Mouse (Mus musculus): ENCODE data around the gene Olfr105-ps.

Gene Olfr105-ps

DNA sequence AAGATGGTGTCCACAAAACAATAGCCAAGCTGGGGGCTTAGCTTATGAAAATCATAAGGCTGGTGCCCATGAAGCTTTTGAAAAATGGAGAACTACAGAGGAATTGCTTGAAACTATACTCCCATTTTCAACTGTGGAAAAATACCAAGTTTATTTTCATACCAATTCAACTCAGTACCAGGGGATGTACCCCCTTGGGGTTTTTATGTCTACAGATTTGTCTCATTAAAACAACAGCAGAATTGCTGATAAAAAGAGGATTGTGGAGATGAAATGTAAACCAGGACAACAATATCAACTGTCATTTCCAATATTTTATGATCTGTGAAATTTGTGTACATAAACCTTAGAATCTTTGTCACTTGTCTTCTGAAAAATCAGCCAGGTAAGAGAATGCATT is at the start of gene Olfr105-ps:
TSS of gene Olfr105-ps (plus strand) at position 301 of the 400 bp plus-strand sequence.
- DNase-seq (ENCODE audit: low spot score in 2 of 2) = no peak

DNA sequence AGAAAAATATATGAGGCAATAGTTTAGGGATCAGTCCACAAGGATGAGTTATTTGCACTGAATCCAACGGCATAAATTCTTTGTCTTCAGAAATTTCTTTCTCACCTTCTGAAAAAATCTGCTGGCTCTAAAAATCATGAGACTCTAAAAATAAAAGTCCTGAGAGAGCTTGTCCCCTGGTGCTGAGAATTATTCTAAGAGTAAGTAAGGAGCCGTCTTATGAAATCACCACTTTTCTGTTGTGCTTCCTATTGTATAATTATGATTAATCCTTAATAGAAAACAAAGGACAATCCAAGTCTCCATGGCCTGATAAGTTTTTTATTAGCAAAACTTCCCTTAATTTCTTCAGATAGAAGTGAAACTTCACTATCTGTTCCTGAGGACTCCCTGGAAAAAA is 39.2 kb upstream of the Olfr105-ps start, which contains the start of gene Olfr103:
TSS of gene Olfr103 (minus strand) at position 101 of the 400 bp plus-strand sequence.
- no peak for DNase-seq (ENCODE audit: low spot score in 2 of 2)

DNA sequence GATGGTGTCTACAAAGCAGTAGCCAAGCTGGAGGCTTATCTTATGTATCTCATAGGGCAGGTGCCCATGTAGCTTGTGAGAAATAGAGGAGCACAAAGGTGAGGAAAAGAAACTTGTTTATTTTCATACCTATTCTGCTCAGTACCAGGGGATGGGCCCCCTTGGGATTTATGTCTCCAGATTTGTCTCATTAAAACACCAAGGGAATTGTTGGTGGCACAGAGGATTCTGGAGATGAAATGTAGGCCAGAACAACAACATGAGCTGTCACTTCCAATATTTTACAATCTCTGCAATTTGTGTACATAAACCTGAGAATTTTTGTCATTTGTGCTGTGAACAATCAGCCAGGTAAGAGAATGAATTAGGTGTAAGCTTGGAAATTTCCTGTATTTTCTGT is 19.6 kb upstream of the Olfr105-ps start, which contains the start of gene Olfr104-ps:
TSS of gene Olfr104-ps (plus strand) at position 301 of the 400 bp plus-strand sequence.
- DNase-seq (ENCODE audit: low spot score in 2 of 2) = no peak

DNA sequence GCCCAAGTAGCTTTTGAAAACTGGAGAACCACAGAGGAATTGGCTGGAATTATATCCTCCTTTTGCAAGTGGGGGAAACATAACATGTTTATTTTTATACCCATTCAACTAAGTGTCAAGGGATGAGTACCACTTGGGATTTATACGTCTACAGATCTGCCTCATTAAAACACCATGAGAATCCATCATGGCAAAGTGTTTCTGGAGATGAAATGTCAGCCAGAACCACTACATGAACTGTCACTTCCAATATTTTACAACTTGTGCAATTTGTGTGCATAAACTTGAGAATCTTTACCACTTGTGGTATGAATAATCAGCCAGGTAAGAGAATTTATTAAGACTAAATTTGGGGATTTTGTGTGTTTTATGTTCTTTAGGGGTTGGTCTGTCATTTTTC is 11.3 kb downstream of the Olfr105-ps start, which contains the start of gene Olfr106-ps:
TSS of gene Olfr106-ps (plus strand) at position 301 of the 400 bp plus-strand sequence.
- DNase-seq (ENCODE audit: low spot score in 2 of 2) = no peak

DNA sequence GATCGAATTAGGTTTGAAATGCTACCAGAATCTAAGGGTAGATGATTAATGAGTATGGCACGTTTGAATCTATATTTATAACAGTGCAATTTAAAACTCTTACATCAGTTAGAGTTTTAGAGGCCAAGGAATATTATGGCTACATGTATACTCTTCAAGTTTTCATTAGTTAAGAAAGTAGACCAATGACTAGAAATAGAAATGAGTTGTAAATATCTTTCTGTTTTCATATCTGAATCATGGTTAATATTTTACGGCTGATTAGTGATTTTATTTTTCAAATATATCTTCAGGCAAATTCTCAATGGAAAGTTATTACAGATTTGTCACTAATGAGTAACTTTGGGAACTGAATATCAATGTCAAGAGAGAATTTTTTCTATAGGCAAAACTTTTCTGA is 20.1 kb downstream of the Olfr105-ps start, which contains the start of gene Olfr107:
TSS of gene Olfr107 (plus strand) at position 301 of the 400 bp plus-strand sequence.
- DNase-seq (ENCODE audit: low spot score in 2 of 2) = no peak

DNA sequence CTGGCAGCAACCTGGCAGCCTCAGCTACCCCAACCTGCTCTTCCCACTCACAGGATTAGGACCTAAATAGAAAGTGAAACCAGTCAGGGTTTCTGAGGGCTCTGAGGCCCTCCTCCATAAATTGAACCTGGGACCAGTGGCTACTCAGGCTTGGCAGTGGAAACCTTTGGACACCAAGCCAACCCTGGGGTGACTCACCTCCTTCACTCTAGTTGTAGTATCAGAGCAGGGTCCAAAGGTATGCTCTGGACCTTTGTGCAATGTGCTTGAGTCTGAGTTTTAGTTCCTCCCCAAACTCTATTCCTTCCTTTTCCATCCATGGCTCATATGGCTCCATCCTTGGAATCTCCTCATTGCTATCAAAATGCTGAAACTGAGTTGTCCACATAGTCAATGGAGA is 34.5 kb downstream of the Olfr105-ps start:
- no peak for DNase-seq (ENCODE audit: low spot score in 2 of 2)
